Mouse (Mus musculus): ENCODE data around the gene Slc9a8. TPM values are rescaled to one million over a fixed set of nuclear protein-coding genes. Genes with fewer than 3 reads are reported as not detected.

Gene Slc9a8
- polyA plus RNA-seq, 1 experiment from 2014 or later = 14.9 TPM

- no peak for TF ChIP-seq CTCF (IDR thresholded peaks at IDR 0.05; ENCODE audit: low read depth)
- 89% methylated on average over 21 of the region's 21 CpGs for WGBS
- H3K4me3 ChIP-seq (ENCODE audit: low read depth, low read length) = no peak overlapping the region
- H3K4me1 ChIP-seq (replicated peaks; ENCODE audit: control insufficient read depth, insufficient read depth, low read length) = no peaks in the 10 kb centered on the region
- H3K4me2 ChIP-seq (replicated peaks; ENCODE audit: low read depth) = no peak overlapping the region
- H3K27me3 ChIP-seq (replicated peaks; ENCODE audit: control insufficient read depth, insufficient read depth, low read length) = no peaks in the 10 kb centered on the region
- H3K9me3 ChIP-seq (ENCODE audit: control insufficient read depth) = no peaks in the 10 kb centered on the region
- H3K27ac ChIP-seq (ENCODE audit: low read depth, low read length) = no peak overlapping the region
- peaks cover 62% of the 10 kb centered on the region for H3K36me3 ChIP-seq (ENCODE audit: control insufficient read depth, insufficient read depth)
- no peak overlapping the region for H3K9ac ChIP-seq (ENCODE audit: low read depth, low read length)
- ATAC-seq = no peak
Measured at GRCm38 (mm10) chr2:167449331-167450275, 28.1 kb downstream of the Slc9a8 start.

GRCm38 (mm10) chr2:167450647-167451046 lies 29.1 kb downstream of the Slc9a8 start:
- H3K27ac ChIP-seq (ENCODE audit: low read depth, low read length) = no peak overlapping the region
- H3K4me2 ChIP-seq (replicated peaks; ENCODE audit: low read depth) = no peak overlapping the region
- no peak for ATAC-seq
- peaks cover 63% of the 10 kb centered on the region for H3K36me3 ChIP-seq (ENCODE audit: control insufficient read depth, insufficient read depth)
- H3K9me3 ChIP-seq (ENCODE audit: control insufficient read depth) = no peaks in the 10 kb centered on the region
- no peaks in the 10 kb centered on the region for H3K27me3 ChIP-seq (replicated peaks; ENCODE audit: control insufficient read depth, insufficient read depth, low read length)
- H3K4me1 ChIP-seq (replicated peaks; ENCODE audit: control insufficient read depth, insufficient read depth, low read length) = no peaks in the 10 kb centered on the region
- 92% methylated on average over 8 of the region's 8 CpGs for WGBS
- no peak overlapping the region for H3K9ac ChIP-seq (ENCODE audit: low read depth, low read length)
- H3K4me3 ChIP-seq (ENCODE audit: low read depth, low read length) = no peak overlapping the region
- peak; percentile 43 for TF ChIP-seq CTCF (IDR thresholded peaks at IDR 0.05; ENCODE audit: low read depth)

- WGBS = 37% methylated on average over 3 of the region's 3 CpGs
- Histone ChIP-seq H3K9me3 (ENCODE audit: control insufficient read depth) (no peaks in the 10 kb centered on the region), H3K9ac (ENCODE audit: low read depth, low read length) (no peak overlapping the region), H3K4me1 (replicated peaks; ENCODE audit: control insufficient read depth, insufficient read depth, low read length) (no peaks in the 10 kb centered on the region), H3K4me3 (ENCODE audit: low read depth, low read length) (no peak overlapping the region), H3K27me3 (replicated peaks; ENCODE audit: control insufficient read depth, insufficient read depth, low read length) (no peaks in the 10 kb centered on the region), H3K4me2 (replicated peaks; ENCODE audit: low read depth) (no peak overlapping the region), H3K27ac (ENCODE audit: low read depth, low read length) (no peak overlapping the region), H3K36me3 (ENCODE audit: control insufficient read depth, insufficient read depth) (peaks cover 76% of the 10 kb centered on the region)
- ATAC-seq = no peak
- no peak for TF ChIP-seq CTCF (IDR thresholded peaks at IDR 0.05; ENCODE audit: low read depth)
Measured at GRCm38 (mm10) chr2:167453814-167454213, 32.3 kb downstream of the Slc9a8 start.

- WGBS = 92% methylated on average over 5 of the region's 5 CpGs
- peaks cover 70% of the 10 kb centered on the region for H3K36me3 ChIP-seq (ENCODE audit: control insufficient read depth, insufficient read depth)
- H3K9me3 ChIP-seq (ENCODE audit: control insufficient read depth) = no peaks in the 10 kb centered on the region
- no peak for TF ChIP-seq CTCF (IDR thresholded peaks at IDR 0.05; ENCODE audit: low read depth)
- no peaks in the 10 kb centered on the region for H3K27me3 ChIP-seq (replicated peaks; ENCODE audit: control insufficient read depth, insufficient read depth, low read length)
- H3K9ac ChIP-seq (ENCODE audit: low read depth, low read length) = no peak overlapping the region
- H3K4me2 ChIP-seq (replicated peaks; ENCODE audit: low read depth) = no peak overlapping the region
- no peak for ATAC-seq
- H3K4me3 ChIP-seq (ENCODE audit: low read depth, low read length) = no peak overlapping the region
- no peaks in the 10 kb centered on the region for H3K4me1 ChIP-seq (replicated peaks; ENCODE audit: control insufficient read depth, insufficient read depth, low read length)
- no peak overlapping the region for H3K27ac ChIP-seq (ENCODE audit: low read depth, low read length)
Measured at GRCm38 (mm10) chr2:167456361-167457020, 35.0 kb downstream of the Slc9a8 start.

GRCm38 (mm10) chr2:167457213-167457612 lies 35.7 kb downstream of the Slc9a8 start:
- no peak overlapping the region for H3K4me2 ChIP-seq (replicated peaks; ENCODE audit: low read depth)
- no peaks in the 10 kb centered on the region for H3K27me3 ChIP-seq (replicated peaks; ENCODE audit: control insufficient read depth, insufficient read depth, low read length)
- no peak for ATAC-seq
- H3K36me3 ChIP-seq (ENCODE audit: control insufficient read depth, insufficient read depth) = peaks cover 70% of the 10 kb centered on the region
- TF ChIP-seq CTCF (IDR thresholded peaks at IDR 0.05; ENCODE audit: low read depth) = no peak
- no peaks in the 10 kb centered on the region for H3K4me1 ChIP-seq (replicated peaks; ENCODE audit: control insufficient read depth, insufficient read depth, low read length)
- 88% methylated on average over 9 of the region's 9 CpGs for WGBS
- H3K9me3 ChIP-seq (ENCODE audit: control insufficient read depth) = no peaks in the 10 kb centered on the region
- no peak overlapping the region for H3K9ac ChIP-seq (ENCODE audit: low read depth, low read length)
- H3K4me3 ChIP-seq (ENCODE audit: low read depth, low read length) = no peak overlapping the region
- no peak overlapping the region for H3K27ac ChIP-seq (ENCODE audit: low read depth, low read length)

DNA sequence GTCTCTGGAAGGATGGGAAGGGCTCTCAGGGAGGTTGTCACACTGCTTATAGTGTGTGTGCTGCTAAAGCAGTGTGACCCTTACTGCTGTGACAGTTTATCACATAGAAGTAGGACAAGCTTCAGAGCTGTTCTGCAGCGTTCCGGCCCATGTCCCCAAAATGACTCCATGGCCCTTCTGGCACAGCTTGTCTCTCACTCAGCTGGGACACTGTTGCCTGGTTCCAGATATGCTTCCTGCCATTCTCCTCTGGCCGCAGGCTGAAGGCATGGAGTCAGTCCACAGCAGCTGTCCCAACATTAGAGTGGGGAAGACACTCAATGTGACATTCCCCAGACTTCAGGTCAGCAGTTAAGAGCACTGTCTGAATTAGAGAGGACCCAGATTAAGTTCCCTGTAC lies 37.0 kb downstream of the Slc9a8 start:
- Histone ChIP-seq H3K4me2 (replicated peaks; ENCODE audit: low read depth) (no peak overlapping the region), H3K9me3 (ENCODE audit: control insufficient read depth) (no peaks in the 10 kb centered on the region), H3K36me3 (ENCODE audit: control insufficient read depth, insufficient read depth) (peaks cover 61% of the 10 kb centered on the region), H3K27me3 (replicated peaks; ENCODE audit: control insufficient read depth, insufficient read depth, low read length) (no peaks in the 10 kb centered on the region), H3K27ac (ENCODE audit: low read depth, low read length) (no peak overlapping the region), H3K9ac (ENCODE audit: low read depth, low read length) (no peak overlapping the region), H3K4me3 (ENCODE audit: low read depth, low read length) (no peak overlapping the region), H3K4me1 (replicated peaks; ENCODE audit: control insufficient read depth, insufficient read depth, low read length) (no peaks in the 10 kb centered on the region)
- WGBS = 91% methylated on average over 3 of the region's 3 CpGs
- no peak for TF ChIP-seq CTCF (IDR thresholded peaks at IDR 0.05; ENCODE audit: low read depth)
- ATAC-seq = no peak

All from intestine, postnatal 0 days (tissue).